12 mouse cellular contexts compared by ENCODE assay signal in genomic region chr10:93171182-93171855, GRCm38 (mm10). TPM values are rescaled to one million over a fixed set of nuclear protein-coding genes. Genes with fewer than 3 reads are reported as not detected.
DNase-seq lines count a peak whose midpoint lies in the region; ATAC-seq lines count a peak whose summit lies in the region.
"Had no signal": no experiment of that assay in that cellular context is flagged by ENCODE, and none has a peak within 500 bp of the region (broad histone marks: within the 10 kb centered on the region; RNA-seq: fewer than 3 reads in every experiment).

No protein-coding gene starts in this region.

- peaks cover 11% of the 10 kb centered on the region for H3K36me3 ChIP-seq in liver, embryonic 15.5 days (replicated peaks)

- peak overlapping the region; percentile 26; the same call in 1 of the 2 replicates for H3K27ac ChIP-seq in liver, embryonic 15.5 days (replicated peaks)
- H3K27ac ChIP-seq: forebrain, embryonic 10.5 days; gastrocnemius, adult 2 months; macrophage had no signal

- no peak overlapping the region for H3K9ac ChIP-seq in liver, embryonic 15.5 days

- no peak overlapping the region for H3K4me2 ChIP-seq in liver, embryonic 15.5 days

- H3K9me3 ChIP-seq in liver, embryonic 15.5 days (replicated peaks) = no peaks in the 10 kb centered on the region
- H3K9me3 ChIP-seq: forebrain, embryonic 10.5 days had no signal

- H3K27me3 ChIP-seq in liver, embryonic 15.5 days = no peaks in the 10 kb centered on the region

- no peak overlapping the region for H3K4me3 ChIP-seq in liver, embryonic 15.5 days (replicated peaks)
- H3K4me3 ChIP-seq: forebrain, embryonic 10.5 days; gastrocnemius, adult 2 months had no signal

- WGBS in liver, embryonic 15.5 days (ENCODE audit: insufficient replicate concordance) = 59% methylated on average over 6 of the region's 6 CpGs

- peaks cover 57% of the 10 kb centered on the region for H3K4me1 ChIP-seq in liver, embryonic 15.5 days (replicated peaks)

- no peak for ATAC-seq in liver, embryonic 15.5 days (ENCODE audit: insufficient read depth)
- peak; percentile 91 for ATAC-seq in monocyte, adult 5-6 weeks (replicated peaks; ENCODE audit: insufficient number of reproducible peaks, low FRiP score, low TSS enrichment, poor library complexity, severe bottlenecking)

- no peak for DNase-seq in liver
- DNase-seq in A20 (ENCODE audit: low read depth, low spot score) = peak; percentile 89
- DNase-seq in T-cell, adult 2 months (ENCODE audit: low spot score) = peak; percentile 90
- DNase-seq in testis, postnatal 14 days (ENCODE audit: low spot score) = no peak
- DNase-seq in heart, adult 11 months = no peak
- no peak for DNase-seq in gastrocnemius, adult 8-10 months (ENCODE audit: low spot score in 2 of 2)
- DNase-seq: gastrocnemius, adult 2 months; left cerebral cortex, postnatal 4 days had no signal

RNA-seq across cellular contexts. Expression of gene Cdk17, which starts 10.6 kb away (rescaled TPM):
- polyA plus RNA-seq in liver, embryonic 15.5 days (2015; fragmentation: Nextera tagmentation; extraction: Ambion mirVana) = 10.1 and 11.0 TPM in 2 replicates
- 89.7 to 130 TPM (median 103 TPM) in 3 replicates for total RNA-seq in monocyte, adult 5-6 weeks (2017)
- total RNA-seq in gastrocnemius, adult 8-10 months (2022) = 1 to 10 TPM; 3.3 to 6.1 (median 4.2) TPM

Comparison
In these comparisons a context has a peak if more than half of its experiments do, and no peak if none do; other contexts are left out.
1. DNase-seq: peak in A20 (single experiment) and T-cell, adult 2 months (single experiment); none in liver (single experiment), testis, postnatal 14 days (single experiment), heart, adult 11 months (single experiment) and gastrocnemius, adult 8-10 months (0 of 2).
2. RNA of gene Cdk17, which starts 10.6 kb away (total RNA-seq): 89.7 to 130 TPM in monocyte, adult 5-6 weeks; 3.3 to 6.1 TPM in gastrocnemius, adult 8-10 months; every median in the first group is over 10 times any median in the second.